Mouse (Mus musculus): ENCODE measurements around the gene Olfm2. TPM values are rescaled to one million over a fixed set of nuclear protein-coding genes. Genes with fewer than 3 reads are reported as not detected.

Olfm2 gene
- total RNA-seq, 1 experiment = 2.2 TPM

GRCm38 (mm10) chr9:20787992-20788391, 41.8 kb upstream of the Olfm2 start:
- in situ Hi-C loops (cut with MboI; ENCODE audit: low sequenced_read_pairs in 2 of 2, unreplicated experiment in 2 of 2) = no loop called here
- no peaks in the 10 kb centered on the region for H3K36me3 ChIP-seq (ENCODE audit: control insufficient read depth, insufficient read depth, low read length, poor library complexity, severe bottlenecking)
- no peak overlapping the region for H3K9ac ChIP-seq (ENCODE audit: insufficient read depth, low read depth, low read length, poor library complexity, severe bottlenecking)
- H3K4me1 ChIP-seq (ENCODE audit: control insufficient read depth in 2 of 2, insufficient read depth in 2 of 2, low read length in 2 of 2, poor library complexity in 1 of 2) = no peaks in the 10 kb centered on the region; a peak in 1 of 4 replicates
- peak; percentile 20 for DNase-seq (ENCODE audit: low read depth, low spot score)
- H3K27ac ChIP-seq (ENCODE audit: insufficient read depth, low read depth, low read length, poor library complexity, severe bottlenecking) = no peak overlapping the region
- no peak for TF ChIP-seq MAFK (IDR thresholded peaks at IDR 0.05; ENCODE audit: insufficient read depth, low read depth, low read length)
- TF ChIP-seq ZNF384 (IDR thresholded peaks at IDR 0.05; ENCODE audit: low read depth, low read length) = no peak
- TF ChIP-seq ZC3H11A (IDR thresholded peaks at IDR 0.05; ENCODE audit: borderline replicate concordance, low read depth, low read length) = no peak
- TF ChIP-seq CHD2 (IDR thresholded peaks at IDR 0.05; ENCODE audit: low read depth, low read length) = no peak
- no peak for TF ChIP-seq HCFC1 (IDR thresholded peaks at IDR 0.05; ENCODE audit: borderline replicate concordance, insufficient read depth, low read length)
- H3K9me3 ChIP-seq (ENCODE audit: control insufficient read depth, insufficient read depth, low read depth, low read length) = no peaks in the 10 kb centered on the region
- no peak overlapping the region for H3K4me3 ChIP-seq (ENCODE audit: insufficient read depth in 1 of 2, low read depth in 1 of 2, low read length in 2 of 2, poor library complexity in 1 of 2, severe bottlenecking in 1 of 2)

- DNase-seq (ENCODE audit: low read depth, low spot score) = no peak
- H3K36me3 ChIP-seq (ENCODE audit: control insufficient read depth, insufficient read depth, low read length, poor library complexity, severe bottlenecking) = no peaks in the 10 kb centered on the region
- H3K27ac ChIP-seq (ENCODE audit: insufficient read depth, low read depth, low read length, poor library complexity, severe bottlenecking) = no peak overlapping the region
- no peak overlapping the region for H3K4me3 ChIP-seq (ENCODE audit: insufficient read depth in 1 of 2, low read depth in 1 of 2, low read length in 2 of 2, poor library complexity in 1 of 2, severe bottlenecking in 1 of 2)
- no peak overlapping the region for H3K9ac ChIP-seq (ENCODE audit: insufficient read depth, low read depth, low read length, poor library complexity, severe bottlenecking)
- H3K9me3 ChIP-seq (ENCODE audit: control insufficient read depth, insufficient read depth, low read depth, low read length) = no peaks in the 10 kb centered on the region
- TF ChIP-seq HCFC1 (IDR thresholded peaks at IDR 0.05; ENCODE audit: borderline replicate concordance, insufficient read depth, low read length) (no peak), CHD2 (IDR thresholded peaks at IDR 0.05; ENCODE audit: low read depth, low read length) (no peak), MAFK (IDR thresholded peaks at IDR 0.05; ENCODE audit: insufficient read depth, low read depth, low read length) (no peak), ZC3H11A (IDR thresholded peaks at IDR 0.05; ENCODE audit: borderline replicate concordance, low read depth, low read length) (no peak), ZNF384 (IDR thresholded peaks at IDR 0.05; ENCODE audit: low read depth, low read length) (no peak)
- in situ Hi-C loops (cut with MboI; ENCODE audit: low sequenced_read_pairs in 2 of 2, unreplicated experiment in 2 of 2) = no loop called here
- H3K4me1 ChIP-seq (ENCODE audit: control insufficient read depth in 2 of 2, insufficient read depth in 2 of 2, low read length in 2 of 2, poor library complexity in 1 of 2) = no peaks in the 10 kb centered on the region
Measured at GRCm38 (mm10) chr9:20785055-20785454, 38.9 kb upstream of the Olfm2 start.

GRCm38 (mm10) chr9:20781286-20781685, 35.1 kb upstream of the Olfm2 start:
- in situ Hi-C loops (cut with MboI; ENCODE audit: low sequenced_read_pairs in 2 of 2, unreplicated experiment in 2 of 2) = no loop called here
- no peak overlapping the region for H3K27ac ChIP-seq (ENCODE audit: insufficient read depth, low read depth, low read length, poor library complexity, severe bottlenecking)
- DNase-seq (ENCODE audit: low read depth, low spot score) = no peak
- H3K9ac ChIP-seq (ENCODE audit: insufficient read depth, low read depth, low read length, poor library complexity, severe bottlenecking) = no peak overlapping the region
- H3K36me3 ChIP-seq (ENCODE audit: control insufficient read depth, insufficient read depth, low read length, poor library complexity, severe bottlenecking) = no peaks in the 10 kb centered on the region
- TF ChIP-seq ZC3H11A (IDR thresholded peaks at IDR 0.05; ENCODE audit: borderline replicate concordance, low read depth, low read length) (no peak), MAFK (IDR thresholded peaks at IDR 0.05; ENCODE audit: insufficient read depth, low read depth, low read length) (no peak), CHD2 (IDR thresholded peaks at IDR 0.05; ENCODE audit: low read depth, low read length) (no peak), HCFC1 (IDR thresholded peaks at IDR 0.05; ENCODE audit: borderline replicate concordance, insufficient read depth, low read length) (no peak), ZNF384 (IDR thresholded peaks at IDR 0.05; ENCODE audit: low read depth, low read length) (no peak)
- H3K9me3 ChIP-seq (ENCODE audit: control insufficient read depth, insufficient read depth, low read depth, low read length) = no peaks in the 10 kb centered on the region
- H3K4me3 ChIP-seq (ENCODE audit: insufficient read depth in 1 of 2, low read depth in 1 of 2, low read length in 2 of 2, poor library complexity in 1 of 2, severe bottlenecking in 1 of 2) = no peak overlapping the region
- H3K4me1 ChIP-seq (ENCODE audit: control insufficient read depth in 2 of 2, insufficient read depth in 2 of 2, low read length in 2 of 2, poor library complexity in 1 of 2) = no peaks in the 10 kb centered on the region

- H3K36me3 ChIP-seq (ENCODE audit: control insufficient read depth, insufficient read depth, low read length, poor library complexity, severe bottlenecking) = no peaks in the 10 kb centered on the region
- no peak for DNase-seq (ENCODE audit: low read depth, low spot score)
- TF ChIP-seq ZC3H11A (IDR thresholded peaks at IDR 0.05; ENCODE audit: borderline replicate concordance, low read depth, low read length) (no peak), HCFC1 (IDR thresholded peaks at IDR 0.05; ENCODE audit: borderline replicate concordance, insufficient read depth, low read length) (no peak), CHD2 (IDR thresholded peaks at IDR 0.05; ENCODE audit: low read depth, low read length) (no peak), ZNF384 (IDR thresholded peaks at IDR 0.05; ENCODE audit: low read depth, low read length) (no peak), MAFK (IDR thresholded peaks at IDR 0.05; ENCODE audit: insufficient read depth, low read depth, low read length) (no peak)
- H3K9me3 ChIP-seq (ENCODE audit: control insufficient read depth, insufficient read depth, low read depth, low read length) = no peaks in the 10 kb centered on the region
- peaks cover 0 to 5% of the 10 kb centered on the region in 2 experiments; a peak in 1 of 4 replicates for H3K4me1 ChIP-seq (ENCODE audit: control insufficient read depth in 2 of 2, insufficient read depth in 2 of 2, low read length in 2 of 2, poor library complexity in 1 of 2)
- H3K27ac ChIP-seq (ENCODE audit: insufficient read depth, low read depth, low read length, poor library complexity, severe bottlenecking) = no peak overlapping the region
- no peak overlapping the region for H3K9ac ChIP-seq (ENCODE audit: insufficient read depth, low read depth, low read length, poor library complexity, severe bottlenecking)
- no peak overlapping the region for H3K4me3 ChIP-seq (ENCODE audit: insufficient read depth in 1 of 2, low read depth in 1 of 2, low read length in 2 of 2, poor library complexity in 1 of 2, severe bottlenecking in 1 of 2)
- in situ Hi-C loops (cut with MboI; ENCODE audit: low sequenced_read_pairs in 2 of 2, unreplicated experiment in 2 of 2) = no loop called here
Measured at GRCm38 (mm10) chr9:20765274-20765673, 19.1 kb upstream of the Olfm2 start.

GRCm38 (mm10) chr9:20763099-20763498, 16.9 kb upstream of the Olfm2 start:
- peaks cover 0 to 5% of the 10 kb centered on the region in 2 experiments; a peak in 1 of 4 replicates for H3K4me1 ChIP-seq (ENCODE audit: control insufficient read depth in 2 of 2, insufficient read depth in 2 of 2, low read length in 2 of 2, poor library complexity in 1 of 2)
- H3K4me3 ChIP-seq (ENCODE audit: insufficient read depth in 1 of 2, low read depth in 1 of 2, low read length in 2 of 2, poor library complexity in 1 of 2, severe bottlenecking in 1 of 2) = no peak overlapping the region
- DNase-seq (ENCODE audit: low read depth, low spot score) = no peak
- no peaks in the 10 kb centered on the region for H3K9me3 ChIP-seq (ENCODE audit: control insufficient read depth, insufficient read depth, low read depth, low read length)
- H3K9ac ChIP-seq (ENCODE audit: insufficient read depth, low read depth, low read length, poor library complexity, severe bottlenecking) = no peak overlapping the region
- no peaks in the 10 kb centered on the region for H3K36me3 ChIP-seq (ENCODE audit: control insufficient read depth, insufficient read depth, low read length, poor library complexity, severe bottlenecking)
- H3K27ac ChIP-seq (ENCODE audit: insufficient read depth, low read depth, low read length, poor library complexity, severe bottlenecking) = no peak overlapping the region
- no peak for TF ChIP-seq ZC3H11A (IDR thresholded peaks at IDR 0.05; ENCODE audit: borderline replicate concordance, low read depth, low read length)
- TF ChIP-seq ZNF384 (IDR thresholded peaks at IDR 0.05; ENCODE audit: low read depth, low read length) = no peak
- no peak for TF ChIP-seq CHD2 (IDR thresholded peaks at IDR 0.05; ENCODE audit: low read depth, low read length)
- no peak for TF ChIP-seq HCFC1 (IDR thresholded peaks at IDR 0.05; ENCODE audit: borderline replicate concordance, insufficient read depth, low read length)
- no peak for TF ChIP-seq MAFK (IDR thresholded peaks at IDR 0.05; ENCODE audit: insufficient read depth, low read depth, low read length)
- in situ Hi-C loops (cut with MboI; ENCODE audit: low sequenced_read_pairs in 2 of 2, unreplicated experiment in 2 of 2) = no loop called here

Data from ES-E14 (cell line).